Mouse (Mus musculus) hindbrain, embryonic 16.5 days (tissue): ENCODE results near the gene Ift57. TPM values are rescaled to one million over a fixed set of nuclear protein-coding genes. Genes with fewer than 3 reads are reported as not detected.

Experiments used
- ATAC-seq: fragments of 200-750 bp; cut with Nextera tagmentation; 2 replicates; pipeline ENCODE4 v1.8.0; 2017; ENCODE audit warnings: moderate TSS enrichment, moderate library complexity
- H3K27ac ChIP-seq: fragments of 300-500 bp; sonication (generic); 2 replicates; pipeline ENCODE4 v1.5.1; 2014; ENCODE audit warnings: low read depth, mild to moderate bottlenecking, control low read depth, low read length, moderate library complexity
- H3K27me3 ChIP-seq: fragments of 300-500 bp; sonication (generic); replicated peaks from 2 replicates; pipeline ENCODE4 v1.6.1; 2014; ENCODE audit warnings: low read length; ENCODE audit not compliant: control insufficient read depth, insufficient read depth
- H3K36me3 ChIP-seq: fragments of 300-500 bp; sonication (generic); 2 replicates; pipeline ENCODE4 v1.6.1; 2014; ENCODE audit warnings: mild to moderate bottlenecking, low read length, moderate library complexity, mixed read lengths; ENCODE audit not compliant: control insufficient read depth, insufficient read depth
- H3K4me1 ChIP-seq: fragments of 300-500 bp; sonication (generic); 2 replicates; pipeline ENCODE4 v1.6.1; 2014; ENCODE audit warnings: low read depth, low read length; ENCODE audit not compliant: control insufficient read depth, insufficient read depth
- H3K4me2 ChIP-seq: fragments of 300-500 bp; sonication (generic); 2 replicates; pipeline ENCODE4 v1.6.1; 2014; ENCODE audit warnings: mild to moderate bottlenecking, low read length, control low read depth, moderate library complexity
- H3K4me3 ChIP-seq: fragments of 300-500 bp; sonication (generic); 2 replicates; pipeline ENCODE4 v1.5.1; 2014; ENCODE audit warnings: mild to moderate bottlenecking, low read length, control low read depth, moderate library complexity
- H3K9ac ChIP-seq: fragments of 300-500 bp; sonication (generic); 2 replicates; pipeline ENCODE4 v1.6.1; 2014; ENCODE audit warnings: low read depth, mild to moderate bottlenecking, control low read depth, low read length, moderate library complexity
- H3K9me3 ChIP-seq: fragments of 300-500 bp; sonication (generic); 2 replicates; pipeline ENCODE4 v1.6.1; 2014; ENCODE audit warnings: mild to moderate bottlenecking, low read length, moderate library complexity; ENCODE audit not compliant: control insufficient read depth
- WGBS: fragments of 180-500 bp; shearing (Covaris S2); extraction: QIAGEN DNeasy Blood & Tissue Kit; methylation state at CpG from one replicate; pipeline ENCODE4 v1.1.7; 2014; 5-methylcytosine and 5-hydroxymethylcytosine counted together
- polyA plus RNA-seq: library from polyadenylated mRNA; unstranded; fragments of >200 nt; fragmentation: Nextera tagmentation; extraction: Ambion mirVana; gene quantifications from 2 replicates; pipeline ENCODE4 v1.2.1, GENCODE M21; 2015

Gene Ift57
- polyA plus RNA-seq, 1 experiment from 2014 or later, result 43.8 TPM

DNA sequence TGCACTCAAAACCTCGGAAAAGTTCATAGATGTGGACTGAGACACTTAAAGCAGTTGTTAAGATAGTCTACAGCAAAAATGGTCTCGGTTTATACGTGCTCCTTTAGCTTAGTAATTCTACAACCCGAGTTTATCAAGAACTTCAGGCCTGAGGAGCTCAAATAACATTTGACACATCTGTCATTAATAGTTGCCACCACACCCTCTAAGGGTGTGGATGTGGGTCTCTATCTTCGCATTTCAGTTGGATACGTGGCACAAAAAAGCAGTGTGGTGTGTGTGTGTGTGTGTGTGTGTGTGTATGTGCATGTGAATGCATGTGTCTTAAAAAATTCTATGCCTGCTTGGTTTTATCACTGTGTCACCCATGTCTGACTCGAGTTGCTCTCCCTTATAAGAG is 77.9 kb downstream of the Ift57 start:
- Histone ChIP-seq H3K9ac (no peak overlapping the region), H3K4me3 (no peak overlapping the region), H3K4me1 (no peaks in the 10 kb centered on the region), H3K9me3 (no peaks in the 10 kb centered on the region), H3K4me2 (no peak overlapping the region), H3K27me3 (no peaks in the 10 kb centered on the region), H3K36me3 (no peaks in the 10 kb centered on the region), H3K27ac (no peak overlapping the region)
- ATAC-seq, result no peak
- WGBS, result 84% methylated on average over 7 of the region's 7 CpGs

GRCm38 (mm10) chr16:49781556-49782156 is 82.6 kb downstream of the Ift57 start:
- ATAC-seq, result no peak
- Histone ChIP-seq H3K27me3 (no peaks in the 10 kb centered on the region), H3K9me3 (no peaks in the 10 kb centered on the region), H3K4me2 (no peak overlapping the region), H3K36me3 (no peaks in the 10 kb centered on the region), H3K27ac (no peak overlapping the region), H3K4me3 (no peak overlapping the region), H3K4me1 (no peaks in the 10 kb centered on the region), H3K9ac (no peak overlapping the region)
- WGBS, result 88% methylated on average over 5 of the region's 5 CpGs

- ATAC-seq, result no peak
- no peaks in the 10 kb centered on the region for H3K36me3 ChIP-seq
- H3K27ac ChIP-seq, result no peak overlapping the region
- H3K4me2 ChIP-seq, result no peak overlapping the region
- H3K4me3 ChIP-seq, result no peak overlapping the region
- no peak overlapping the region for H3K9ac ChIP-seq
- H3K27me3 ChIP-seq, result no peaks in the 10 kb centered on the region
- H3K4me1 ChIP-seq, result no peaks in the 10 kb centered on the region
- no peaks in the 10 kb centered on the region for H3K9me3 ChIP-seq
Observed at GRCm38 (mm10) chr16:49783369-49783768, 84.3 kb downstream of the Ift57 start.

DNA sequence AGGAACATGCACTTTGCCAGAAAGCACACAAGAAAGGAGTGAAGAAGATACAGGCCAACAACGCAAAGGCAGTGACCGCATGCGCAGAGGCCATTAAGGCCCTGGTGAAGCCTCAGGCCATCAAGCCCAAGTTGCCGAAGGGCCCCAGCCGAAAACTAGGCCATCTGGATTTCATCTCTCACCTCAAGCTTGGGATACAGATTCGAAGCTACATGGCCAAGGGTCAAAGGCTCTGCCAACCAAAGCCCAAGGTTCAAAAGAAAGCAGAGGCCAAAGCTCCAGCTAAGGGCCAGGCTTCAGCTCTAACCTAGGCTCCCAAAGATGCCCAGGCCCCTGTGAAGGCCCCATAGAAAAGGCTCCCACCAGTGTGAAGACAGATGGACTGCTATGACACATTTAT is 87.1 kb downstream of the Ift57 start:
- Histone ChIP-seq H3K27ac (no peak overlapping the region), H3K36me3 (no peaks in the 10 kb centered on the region), H3K4me1 (no peaks in the 10 kb centered on the region), H3K4me3 (no peak overlapping the region), H3K4me2 (no peak overlapping the region), H3K27me3 (no peaks in the 10 kb centered on the region), H3K9ac (no peak overlapping the region), H3K9me3 (no peaks in the 10 kb centered on the region)
- no peak for ATAC-seq
- WGBS, result 91% methylated on average over 6 of the region's 6 CpGs

DNA sequence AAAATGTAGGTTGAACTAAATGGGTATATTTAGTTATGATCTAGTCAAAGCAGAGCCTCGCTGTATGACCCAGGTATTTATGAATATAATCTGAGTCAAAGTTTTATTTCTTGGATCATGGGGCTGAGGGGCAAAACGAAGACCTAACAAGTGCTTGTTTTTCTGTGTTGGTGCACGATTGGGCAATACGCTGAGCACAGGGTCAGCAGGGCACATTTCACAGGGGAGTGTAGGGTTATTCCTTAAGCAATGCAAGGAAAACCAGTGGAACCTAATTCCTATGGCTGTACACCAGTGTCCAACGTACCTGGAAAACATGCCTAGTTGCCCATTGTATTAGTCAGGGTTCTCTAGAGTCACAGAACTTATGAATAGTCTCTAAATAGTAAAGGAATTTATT is 88.7 kb downstream of the Ift57 start:
- H3K4me1 ChIP-seq, result no peaks in the 10 kb centered on the region
- no peak overlapping the region for H3K4me2 ChIP-seq
- H3K9me3 ChIP-seq, result no peaks in the 10 kb centered on the region
- no peaks in the 10 kb centered on the region for H3K36me3 ChIP-seq
- no peak overlapping the region for H3K4me3 ChIP-seq
- no peak overlapping the region for H3K27ac ChIP-seq
- H3K9ac ChIP-seq, result no peak overlapping the region
- H3K27me3 ChIP-seq, result no peaks in the 10 kb centered on the region
- ATAC-seq, result no peak
- WGBS, result 94% methylated on average over 5 of the region's 5 CpGs

DNA sequence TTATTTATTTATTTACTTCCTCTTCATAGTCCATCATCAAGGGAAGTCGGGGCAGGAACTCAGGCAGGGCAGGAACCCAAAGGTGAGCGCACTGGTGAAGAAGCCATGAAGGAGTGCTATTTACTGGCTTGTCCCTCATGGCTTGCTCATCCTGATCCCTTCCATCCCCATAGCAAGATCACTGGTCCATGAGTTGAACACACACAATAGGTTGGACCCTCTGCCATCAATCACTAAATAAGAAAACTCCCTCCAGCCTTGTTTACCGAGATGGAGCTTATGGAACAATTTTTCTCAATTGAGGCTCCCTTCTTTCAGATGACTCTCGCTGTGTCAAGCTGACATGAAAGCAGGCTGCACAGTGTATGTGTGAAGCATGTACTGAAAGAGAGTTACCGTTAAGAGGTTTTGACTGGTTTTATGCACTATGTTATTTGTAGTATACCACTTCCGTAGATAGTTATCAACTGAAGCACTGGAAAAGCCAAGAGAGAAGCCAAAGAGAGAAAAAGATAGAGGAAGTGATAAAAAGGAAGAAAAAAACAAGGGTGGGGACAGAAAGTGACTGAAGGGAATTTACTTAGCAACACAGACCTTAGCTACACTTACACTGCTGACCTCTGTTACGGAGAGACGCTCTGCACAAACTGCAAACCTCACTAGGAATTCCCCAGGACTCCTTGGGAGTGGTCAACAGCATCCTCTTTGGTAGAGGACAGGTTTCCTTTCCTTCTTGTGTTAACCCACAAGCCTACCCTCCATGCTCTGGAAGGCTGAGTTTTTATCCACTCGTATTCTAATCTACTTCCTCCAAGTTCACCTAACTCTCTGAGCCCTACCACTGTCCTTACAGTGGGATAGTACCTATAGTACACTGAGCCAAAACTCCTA is 91.8 kb downstream of the Ift57 start:
- no peak overlapping the region for H3K4me2 ChIP-seq
- H3K9me3 ChIP-seq, result no peaks in the 10 kb centered on the region
- no peak for ATAC-seq
- no peaks in the 10 kb centered on the region for H3K36me3 ChIP-seq
- H3K27ac ChIP-seq, result no peak overlapping the region
- WGBS, result 76% methylated on average over 9 of the region's 9 CpGs
- no peak overlapping the region for H3K4me3 ChIP-seq
- no peaks in the 10 kb centered on the region for H3K27me3 ChIP-seq
- H3K4me1 ChIP-seq, result no peaks in the 10 kb centered on the region
- H3K9ac ChIP-seq, result no peak overlapping the region

GRCm38 (mm10) chr16:49792446-49792878 is 93.4 kb downstream of the Ift57 start:
- no peaks in the 10 kb centered on the region for H3K9me3 ChIP-seq
- no peak overlapping the region for H3K4me3 ChIP-seq

DNA sequence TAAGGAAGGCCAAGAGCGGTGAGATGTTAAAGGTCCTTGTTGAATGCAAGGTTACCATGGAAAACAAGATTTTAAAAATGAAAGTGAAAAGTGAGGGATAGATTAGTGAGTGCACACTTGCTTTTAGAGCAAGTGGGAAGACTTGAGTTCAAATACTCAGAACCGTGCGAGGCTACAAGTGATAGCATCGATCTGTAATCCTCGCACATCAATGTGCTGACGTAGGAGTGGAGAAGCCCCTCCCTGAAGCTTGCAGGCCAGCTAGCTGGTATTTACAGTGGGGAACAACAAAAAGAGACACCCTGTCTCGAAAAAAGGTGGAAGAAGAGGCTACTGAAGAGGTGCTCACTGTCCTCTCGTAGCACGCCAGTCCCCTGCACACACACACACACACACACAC is 94.6 kb downstream of the Ift57 start:
- no peak overlapping the region for H3K9ac ChIP-seq
- no peak overlapping the region for H3K27ac ChIP-seq
- H3K9me3 ChIP-seq, result no peaks in the 10 kb centered on the region
- H3K4me1 ChIP-seq, result no peaks in the 10 kb centered on the region
- no peaks in the 10 kb centered on the region for H3K36me3 ChIP-seq
- WGBS, result 90% methylated on average over 9 of the region's 9 CpGs
- no peaks in the 10 kb centered on the region for H3K27me3 ChIP-seq
- H3K4me2 ChIP-seq, result no peak overlapping the region
- ATAC-seq, result no peak
- H3K4me3 ChIP-seq, result no peak overlapping the region

More at GRCm38 (mm10) chr16:49792446-49792878, 93.4 kb downstream of the Ift57 start:
- no peaks in the 10 kb centered on the region for H3K27me3 ChIP-seq
- 72% methylated on average over 9 of the region's 9 CpGs for WGBS
- ATAC-seq, result no peak
- no peaks in the 10 kb centered on the region for H3K36me3 ChIP-seq
- no peak overlapping the region for H3K9ac ChIP-seq
- H3K27ac ChIP-seq, result no peak overlapping the region
- H3K4me1 ChIP-seq, result no peaks in the 10 kb centered on the region
- no peak overlapping the region for H3K4me2 ChIP-seq

- H3K4me3 ChIP-seq, result no peak overlapping the region
- 78% methylated on average over 2 of the region's 2 CpGs for WGBS
- H3K27ac ChIP-seq, result no peak overlapping the region
- no peaks in the 10 kb centered on the region for H3K4me1 ChIP-seq
- no peak overlapping the region for H3K9ac ChIP-seq
- ATAC-seq, result no peak
- no peaks in the 10 kb centered on the region for H3K9me3 ChIP-seq
- no peak overlapping the region for H3K4me2 ChIP-seq
- no peaks in the 10 kb centered on the region for H3K36me3 ChIP-seq
- no peaks in the 10 kb centered on the region for H3K27me3 ChIP-seq
Observed at GRCm38 (mm10) chr16:49796271-49796670, 97.2 kb downstream of the Ift57 start.
